Mouse (Mus musculus) CH12.LX (cell line): ENCODE data around the gene Kcnh6. TPM values are rescaled to one million over a fixed set of nuclear protein-coding genes. Genes with fewer than 3 reads are reported as not detected.

Experiments
- DNase-seq: peaks from one replicate; pipeline ENCODE4 v3.0.0-alpha.2; 2013; ENCODE audit errors: extremely low read depth
- H3K27ac ChIP-seq: 2 replicates; pipeline ENCODE4 v1.5.1; 2012; ENCODE audit warnings: low read depth, mild to moderate bottlenecking, control low read depth, moderate library complexity; ENCODE audit not compliant: insufficient read depth
- H3K27me3 ChIP-seq: replicated peaks from 2 replicates; pipeline ENCODE3; 2012; ENCODE audit warnings: inconsistent platforms
- H3K36me3 ChIP-seq, 2 experiments: replicated peaks in 1 of 2; 2 replicates each; pipeline versions ENCODE3 to v1.6.1; 2012; ENCODE audit warnings: inconsistent platforms in 1 of 2, low read length in 1 of 2, mild to moderate bottlenecking in 1 of 2, mixed read lengths in 1 of 2, moderate library complexity in 1 of 2; ENCODE audit not compliant: control insufficient read depth in 1 of 2, insufficient read depth in 1 of 2
- H3K4me1 ChIP-seq, 2 experiments: 2 replicates each; pipeline ENCODE4 v1.6.1; 2012; ENCODE audit warnings: inconsistent platforms in 1 of 2, moderate library complexity in 1 of 2; ENCODE audit not compliant: insufficient read depth in 2 of 2, control insufficient read depth in 1 of 2
- H3K4me2 ChIP-seq: 2 replicates; pipeline ENCODE4 v1.6.1; 2012; ENCODE audit warnings: low read depth, mild to moderate bottlenecking, control low read depth; ENCODE audit not compliant: poor library complexity, insufficient read depth, severe bottlenecking
- H3K4me3 ChIP-seq, 3 experiments: fragments of 150-350 bp in 1 of 3; sonication (generic) in 1 of 3; replicated peaks in 1 of 3; 2 replicates each; pipeline versions ENCODE3 to v1.5.1; 2011 to 2012; ENCODE audit warnings: low read depth in 2 of 3, low read length in 2 of 3, mild to moderate bottlenecking in 2 of 3, moderate library complexity in 2 of 3, control low read depth in 1 of 3, improper control_type of control experiment in 1 of 3, inconsistent platforms in 1 of 3, mixed read lengths in 1 of 3; ENCODE audit not compliant: poor library complexity in 1 of 3
- H3K79me2 ChIP-seq: replicated peaks from 2 replicates; pipeline ENCODE4 v1.6.1; 2012; ENCODE audit warnings: mild to moderate bottlenecking, moderate library complexity; ENCODE audit not compliant: control insufficient read depth, poor library complexity, insufficient read depth, severe bottlenecking; ENCODE audit errors: extremely low read depth
- H3K9ac ChIP-seq: 2 replicates; pipeline ENCODE4 v1.6.1; 2012; ENCODE audit warnings: low read depth, mild to moderate bottlenecking, control low read depth, moderate library complexity; ENCODE audit not compliant: insufficient read depth
- H3K9me3 ChIP-seq: replicated peaks from 2 replicates; pipeline ENCODE3; 2012; ENCODE audit warnings: low read length, inconsistent platforms, mixed read lengths
- CHD1 ChIP-seq: IDR thresholded peaks from 2 replicates; pipeline ENCODE4 v1.6.1; 2012; ENCODE audit warnings: low read depth, low read length, improper control_type of control experiment, inconsistent platforms
- ELF1 ChIP-seq: IDR thresholded peaks from 2 replicates; pipeline ENCODE4 v1.6.1; 2014; ENCODE audit warnings: low read depth, mild to moderate bottlenecking, inconsistent platforms, low read length, improper control_type of control experiment
- EP300 ChIP-seq: IDR thresholded peaks from 2 replicates; pipeline ENCODE4 v1.6.1; 2011; ENCODE audit warnings: low read length, improper control_type of control experiment
- ETS1 ChIP-seq: conservative IDR thresholded peaks from 2 replicates; pipeline ENCODE4 v1.6.1; 2012; ENCODE audit warnings: low read depth, mild to moderate bottlenecking, inconsistent platforms, low read length, improper control_type of control experiment, moderate library complexity
- HCFC1 ChIP-seq: IDR thresholded peaks from 2 replicates; pipeline ENCODE4 v1.6.1; 2012; ENCODE audit warnings: low read depth, mild to moderate bottlenecking, inconsistent platforms, low read length, improper control_type of control experiment
- MAX ChIP-seq: IDR thresholded peaks from 2 replicates; pipeline ENCODE4 v1.6.1; 2011; ENCODE audit warnings: low read length, improper control_type of control experiment
- MAZ ChIP-seq: IDR thresholded peaks from 2 replicates; pipeline ENCODE4 v1.6.1; 2012; ENCODE audit warnings: low read depth, mild to moderate bottlenecking, inconsistent platforms, low read length, improper control_type of control experiment, moderate library complexity
- MEF2A ChIP-seq: IDR thresholded peaks from 2 replicates; pipeline ENCODE4 v1.6.1; 2014; ENCODE audit warnings: low read depth, mild to moderate bottlenecking, inconsistent platforms, low read length, improper control_type of control experiment, borderline replicate concordance
- NRF1 ChIP-seq: IDR thresholded peaks from 2 replicates; pipeline ENCODE4 v1.6.1; 2014; ENCODE audit warnings: low read depth, mild to moderate bottlenecking, inconsistent platforms, low read length, improper control_type of control experiment, moderate library complexity
- POLR2AphosphoS2 ChIP-seq: IDR thresholded peaks from 2 replicates; pipeline ENCODE4 v1.6.1; 2011; ENCODE audit warnings: low read depth, low read length, improper control_type of control experiment
- SIN3A ChIP-seq: IDR thresholded peaks from 2 replicates; pipeline ENCODE4 v1.6.1; 2012; ENCODE audit warnings: low read length, improper control_type of control experiment, inconsistent platforms
- SMC3 ChIP-seq: IDR thresholded peaks from 2 replicates; pipeline ENCODE4 v1.6.1; 2011; ENCODE audit warnings: low read depth, low read length, improper control_type of control experiment
- ZC3H11A ChIP-seq: IDR thresholded peaks from 2 replicates; pipeline ENCODE4 v1.6.1; 2012; ENCODE audit warnings: low read depth, mild to moderate bottlenecking, inconsistent platforms, low read length, improper control_type of control experiment
- ZKSCAN1 ChIP-seq: IDR thresholded peaks from 2 replicates; pipeline ENCODE4 v1.6.1; 2012; ENCODE audit warnings: low read depth, inconsistent platforms, low read length, improper control_type of control experiment, borderline replicate concordance
- ZMIZ1 ChIP-seq: IDR thresholded peaks from 2 replicates; pipeline ENCODE4 v1.6.1; 2012; ENCODE audit warnings: low read depth, mild to moderate bottlenecking, inconsistent platforms, low read length, improper control_type of control experiment
- dilution Hi-C: fragments of 300-500 bp; cut with MboI; formaldehyde crosslinking; loops from 2 replicates; pipeline ENCODE4 v1.14.3; 2020; ENCODE audit warnings: low sequenced_read_pairs; ENCODE audit not compliant: extremely low pct_unique_long_range_greater_than_20kb, extremely low pct_ligation_motif_present
- in situ Hi-C: fragments of 300-500 bp; cut with MboI; formaldehyde crosslinking; loops from 3 replicates; pipeline ENCODE4 v1.14.3; 2019; ENCODE audit warnings: low sequenced_read_pairs, low pct_ligation_motif_present, low pct_unique_long_range_greater_than_20kb, mixed read lengths
- polyA plus RNA-seq: library from polyadenylated mRNA; unstranded; fragments of >175 nt; gene quantifications from 2 replicates; pipeline ENCODE4 v1.2.1, GENCODE M21; 2012; ENCODE audit warnings: low read depth; ENCODE audit not compliant: insufficient read length
- total RNA-seq, 2 experiments: library from RNA; depleted of rRNA; stranded (reverse); fragments of 300-350 nt in 1 of 2; fragments of >200 nt in 1 of 2; gene quantifications; 2 replicates each; pipeline ENCODE4 v1.2.3; 2012 to 2014

The Kcnh6 gene
- total and polyA plus RNA-seq, 3 experiments, result 0.19 to 0.25 TPM; not detected in 1

DNA sequence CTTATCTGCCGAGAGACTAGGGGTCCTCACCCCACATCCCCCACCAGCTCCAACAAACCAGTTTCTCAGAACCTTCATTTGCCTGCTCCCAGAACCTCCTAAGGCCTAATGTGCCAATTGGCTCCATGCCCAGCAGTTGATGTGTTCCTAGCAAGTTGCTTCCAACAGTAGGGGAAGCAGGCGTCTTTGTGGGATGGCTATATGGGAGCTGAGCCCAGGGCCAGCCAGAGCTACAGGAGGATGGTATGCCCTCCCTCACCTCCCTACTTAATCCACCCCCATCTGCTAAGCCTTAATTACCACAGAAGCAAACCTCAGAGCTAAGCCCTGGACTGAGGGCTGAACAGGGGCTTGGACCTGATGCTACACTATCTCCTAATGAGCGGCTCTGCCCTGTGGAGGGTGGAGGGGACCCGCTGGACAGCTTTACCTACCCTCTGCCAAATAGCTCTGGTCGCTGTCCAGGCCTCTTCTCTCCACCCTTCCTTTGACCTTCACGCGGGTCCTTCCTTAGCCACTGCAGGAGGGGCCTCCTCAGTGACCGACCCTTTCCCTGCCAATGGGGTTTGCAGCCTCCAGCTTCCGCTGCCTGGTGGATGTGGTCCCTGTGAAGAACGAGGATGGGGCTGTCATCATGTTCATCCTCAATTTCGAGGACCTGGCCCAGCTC lies 5.8 kb downstream of the Kcnh6 start:
- H3K4me1 ChIP-seq, result no peaks in the 10 kb centered on the region
- DNase-seq, result no peak
- H3K27me3 ChIP-seq, result peaks cover 98% of the 10 kb centered on the region
- H3K27ac ChIP-seq, result no peak overlapping the region
- no peak overlapping the region for H3K4me2 ChIP-seq
- H3K9me3 ChIP-seq, result no peaks in the 10 kb centered on the region
- TF ChIP-seq CHD1, result no peak
- TF ChIP-seq POLR2AphosphoS2, result no peak
- TF ChIP-seq NRF1, result no peak
- no peak for TF ChIP-seq ETS1
- no peak for TF ChIP-seq EP300
- no peak for TF ChIP-seq HCFC1
- TF ChIP-seq MAZ, result no peak
- TF ChIP-seq ZKSCAN1, result no peak
- no peak for TF ChIP-seq ZC3H11A
- no peak for TF ChIP-seq MEF2A
- TF ChIP-seq SIN3A, result no peak
- no peak for TF ChIP-seq ELF1
- TF ChIP-seq MAX, result no peak
- no peak for TF ChIP-seq SMC3
- dilution Hi-C loops (no loop called here), in situ Hi-C loops (no loop called here)
- no peaks in the 10 kb centered on the region for H3K36me3 ChIP-seq
- H3K9ac ChIP-seq, result no peak overlapping the region
- no peak overlapping the region for H3K4me3 ChIP-seq
- H3K79me2 ChIP-seq, result no peaks in the 10 kb centered on the region

DNA sequence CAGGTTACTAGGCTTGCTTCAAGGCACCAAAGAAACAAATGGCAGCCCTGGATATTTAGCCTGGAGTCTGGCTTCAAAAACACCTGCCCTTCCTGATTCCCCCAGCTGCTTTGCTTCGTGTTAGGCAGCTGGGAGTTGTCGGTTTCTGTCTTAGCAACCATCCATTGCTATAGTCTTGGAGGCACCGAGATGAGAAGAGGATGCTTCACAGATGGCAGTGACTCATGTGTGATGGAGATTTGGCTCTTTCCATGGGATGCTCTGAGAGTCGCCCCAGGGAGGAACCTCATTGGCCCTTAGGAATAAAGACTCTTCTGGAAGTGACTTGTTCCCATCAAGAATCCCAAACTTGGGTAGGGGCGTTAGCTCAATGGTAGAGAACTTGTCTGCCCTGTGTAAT lies 8.5 kb downstream of the Kcnh6 start:
- Histone ChIP-seq H3K9ac (no peak overlapping the region), H3K4me2 (no peak overlapping the region), H3K36me3 (no peaks in the 10 kb centered on the region), H3K27ac (no peak overlapping the region), H3K79me2 (no peaks in the 10 kb centered on the region), H3K4me3 (no peak overlapping the region), H3K9me3 (no peaks in the 10 kb centered on the region), H3K4me1 (peaks cover 6% of the 10 kb centered on the region in 2 experiments; a peak in 2 of 4 replicates), H3K27me3 (peaks cover 97% of the 10 kb centered on the region)
- no peak for DNase-seq
- in situ Hi-C loops (no loop called here), dilution Hi-C loops (no loop called here)
- TF ChIP-seq ZMIZ1, result no peak
